Mouse (Mus musculus) embryonic facial prominence, embryonic 11.5 days (tissue): ENCODE measurements around the gene Iqsec2. TPM values are rescaled to one million over a fixed set of nuclear protein-coding genes. Genes with fewer than 3 reads are reported as not detected.

ENCODE experiments used
- ATAC-seq: fragments of 200-750 bp; cut with Nextera tagmentation; replicated peaks from 2 replicates; pipeline ENCODE4 v1.8.0; 2017; ENCODE audit warnings: low read depth; ENCODE audit not compliant: insufficient number of reproducible peaks, low FRiP score, low TSS enrichment
- DNase-seq: peaks from one replicate; pipeline ENCODE4 v3.0.0-alpha.2; 2015; ENCODE audit warnings: low spot score
- H3K27ac ChIP-seq: fragments of 300-500 bp; sonication (generic); replicated peaks from 2 replicates; pipeline ENCODE4 v1.5.1; 2014; ENCODE audit warnings: mild to moderate bottlenecking, low read depth, low read length, control low read depth
- H3K27me3 ChIP-seq: fragments of 300-500 bp; sonication (generic); 2 replicates; pipeline ENCODE4 v1.6.1; 2014; ENCODE audit warnings: mild to moderate bottlenecking, low read length, moderate library complexity, mixed read lengths; ENCODE audit not compliant: control insufficient read depth, insufficient read depth
- H3K36me3 ChIP-seq: fragments of 300-500 bp; sonication (generic); replicated peaks from 2 replicates; pipeline ENCODE4 v1.6.1; 2014; ENCODE audit warnings: low read depth, mild to moderate bottlenecking, low read length, moderate library complexity, mixed read lengths; ENCODE audit not compliant: control insufficient read depth, insufficient read depth
- H3K4me1 ChIP-seq: fragments of 300-500 bp; sonication (generic); 2 replicates; pipeline ENCODE4 v1.6.1; 2014; ENCODE audit warnings: low read length, mixed read lengths; ENCODE audit not compliant: control insufficient read depth, insufficient read depth
- H3K4me2 ChIP-seq: fragments of 300-500 bp; sonication (generic); 2 replicates; pipeline ENCODE4 v1.6.1; 2014; ENCODE audit warnings: low read depth, mild to moderate bottlenecking, control low read depth, low read length, moderate library complexity
- H3K4me3 ChIP-seq: fragments of 300-500 bp; sonication (generic); 2 replicates; pipeline ENCODE4 v1.5.1; 2014; ENCODE audit warnings: low read depth, low read length, control low read depth
- H3K9ac ChIP-seq: fragments of 300-500 bp; sonication (generic); replicated peaks from 2 replicates; pipeline ENCODE4 v1.6.1; 2014; ENCODE audit warnings: mild to moderate bottlenecking, control low read depth, low read length
- H3K9me3 ChIP-seq: fragments of 300-500 bp; sonication (generic); replicated peaks from 2 replicates; pipeline ENCODE4 v1.6.1; 2016; ENCODE audit warnings: mild to moderate bottlenecking, low read length, inconsistent platforms, mixed read lengths; ENCODE audit not compliant: control insufficient read depth
- WGBS: fragments of 180-500 bp; shearing (Covaris S2); extraction: QIAGEN DNeasy Blood & Tissue Kit; methylation state at CpG from one replicate; pipeline ENCODE4 v1.1.7; 2014; 5-methylcytosine and 5-hydroxymethylcytosine counted together
- polyA plus RNA-seq: library from polyadenylated mRNA; unstranded; fragments of >200 nt; fragmentation: Nextera tagmentation; extraction: Ambion mirVana; gene quantifications from 2 replicates; pipeline ENCODE4 v1.2.1, GENCODE M21; 2014

Gene Iqsec2
- 2.0 and 2.7 TPM in 2 replicates for polyA plus RNA-seq

DNA sequence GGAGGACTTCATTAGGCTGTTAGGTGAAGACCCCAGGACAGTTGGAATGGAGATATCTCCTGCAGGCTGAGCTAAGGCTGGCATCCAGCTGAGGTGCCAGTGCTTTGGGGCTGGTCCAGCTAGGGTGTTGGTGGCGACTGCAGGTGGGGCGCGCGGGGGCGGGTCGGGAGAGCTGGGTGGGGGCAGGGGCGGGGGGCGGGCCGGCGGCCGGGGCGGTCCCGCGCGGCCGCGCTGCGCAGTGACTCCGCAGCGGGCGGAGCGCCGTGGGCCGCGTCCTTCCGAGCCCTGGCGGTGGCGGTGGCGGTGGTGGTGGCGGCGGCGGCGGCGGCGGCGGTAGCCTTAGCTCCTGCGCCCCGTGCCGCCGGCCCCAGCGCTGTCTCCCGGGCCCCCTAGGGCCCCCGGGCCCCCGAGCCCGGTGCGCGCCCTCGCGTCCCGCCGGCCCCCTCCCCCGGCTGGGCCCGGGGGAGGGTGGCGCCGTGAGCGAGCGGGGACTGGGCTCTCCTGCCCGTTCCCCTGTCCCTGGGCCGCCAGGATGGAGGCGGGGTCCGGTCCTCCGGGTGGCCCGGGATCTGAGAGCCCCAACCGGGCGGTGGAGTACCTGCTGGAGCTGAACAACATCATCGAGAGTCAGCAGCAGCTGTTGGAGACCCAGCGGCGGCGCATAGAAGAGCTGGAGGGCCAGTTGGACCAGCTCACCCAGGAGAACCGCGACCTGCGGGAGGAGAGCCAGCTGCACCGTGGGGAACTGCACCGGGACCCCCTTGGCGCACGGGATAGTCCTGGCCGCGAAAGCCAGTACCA is at the start of gene Iqsec2:
Gene Iqsec2, plus strand, starts transcription at position 328 of the 801 bp plus-strand sequence.
- 11% methylated on average over 15 of the region's 78 CpGs for whole genome bisulfite sequencing
- Histone ChIP-seq H3K4me2 (peak within 1 kb of the TSS; percentile 84), H3K27me3 (peaks cover 35% of the 10 kb centered on the region), H3K4me1 (no peaks in the 10 kb centered on the region), H3K9me3 (no peaks in the 10 kb centered on the region), H3K27ac (no peak within 1 kb of the TSS), H3K36me3 (no peaks in the 10 kb centered on the region), H3K9ac (peak within 1 kb of the TSS; percentile 65), H3K4me3 (peak within 1 kb of the TSS; percentile 60)
- DNase-seq = peak; percentile 21
- peak; percentile 57; the same call in 1 of the 2 replicates for ATAC-seq

DNA sequence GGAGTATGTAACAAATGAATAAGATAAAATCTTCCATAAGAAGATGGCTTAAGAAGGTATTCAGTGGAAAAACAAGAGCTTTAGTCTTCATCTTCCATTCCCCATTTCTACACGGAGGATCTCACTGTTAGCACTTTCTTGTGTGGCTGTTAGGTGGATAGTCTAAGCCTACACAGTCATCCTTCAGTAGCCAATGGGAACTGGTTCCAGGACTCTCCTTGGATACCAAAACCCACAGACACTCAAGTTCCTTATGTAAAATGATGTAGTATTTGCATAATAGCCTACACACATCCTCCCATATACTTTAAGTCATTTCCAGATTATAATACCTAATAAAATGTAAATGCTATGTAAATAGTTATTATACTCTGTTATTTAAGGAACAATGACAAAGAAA is 46.5 kb upstream of the Iqsec2 start:
- WGBS = 55% methylated on average over 1 of the region's 1 CpGs
- Histone ChIP-seq H3K4me3 (no peak overlapping the region), H3K27me3 (0 out of 2 replicates have a peak, but pooled peaks cover 4% of the 10 kb centered on the region)

DNA sequence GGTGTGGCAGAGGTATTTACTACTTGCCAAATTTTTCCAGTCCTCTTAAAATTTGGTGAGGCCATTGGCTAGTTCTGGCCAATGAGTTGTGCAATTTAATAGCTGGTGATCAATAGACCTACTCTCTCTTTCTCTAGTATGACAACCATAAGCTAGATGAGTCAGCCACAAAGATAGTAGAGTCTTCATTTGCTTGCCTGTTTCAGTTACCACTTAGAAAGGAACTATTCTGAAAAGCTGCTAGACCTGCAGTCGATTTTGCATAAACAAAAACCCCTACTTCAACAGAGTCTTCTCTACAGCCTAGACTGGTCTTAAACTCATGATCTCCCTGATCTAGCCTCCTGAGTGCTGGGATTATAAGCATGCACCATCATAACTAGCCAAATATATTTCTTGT is 22.4 kb upstream of the Iqsec2 start:
- no peak overlapping the region for H3K4me2 ChIP-seq
- no peaks in the 10 kb centered on the region for H3K4me1 ChIP-seq
- H3K4me3 ChIP-seq = no peak overlapping the region
- no peak for ATAC-seq
- H3K9me3 ChIP-seq = no peaks in the 10 kb centered on the region
- DNase-seq = no peak
- no peaks in the 10 kb centered on the region for H3K27me3 ChIP-seq
- WGBS = 94% methylated on average over 1 of the region's 1 CpGs
- H3K36me3 ChIP-seq = no peaks in the 10 kb centered on the region
- no peak overlapping the region for H3K27ac ChIP-seq
- no peak overlapping the region for H3K9ac ChIP-seq

More for the DNA sequence above, 46.5 kb upstream of the Iqsec2 start:
- H3K36me3 ChIP-seq = no peaks in the 10 kb centered on the region
- ATAC-seq (no peak), DNase-seq (no peak)
- no peaks in the 10 kb centered on the region for H3K9me3 ChIP-seq
- H3K9ac ChIP-seq = no peak overlapping the region
- no peak overlapping the region for H3K4me2 ChIP-seq
- no peaks in the 10 kb centered on the region for H3K4me1 ChIP-seq
- H3K27ac ChIP-seq = no peak overlapping the region

DNA sequence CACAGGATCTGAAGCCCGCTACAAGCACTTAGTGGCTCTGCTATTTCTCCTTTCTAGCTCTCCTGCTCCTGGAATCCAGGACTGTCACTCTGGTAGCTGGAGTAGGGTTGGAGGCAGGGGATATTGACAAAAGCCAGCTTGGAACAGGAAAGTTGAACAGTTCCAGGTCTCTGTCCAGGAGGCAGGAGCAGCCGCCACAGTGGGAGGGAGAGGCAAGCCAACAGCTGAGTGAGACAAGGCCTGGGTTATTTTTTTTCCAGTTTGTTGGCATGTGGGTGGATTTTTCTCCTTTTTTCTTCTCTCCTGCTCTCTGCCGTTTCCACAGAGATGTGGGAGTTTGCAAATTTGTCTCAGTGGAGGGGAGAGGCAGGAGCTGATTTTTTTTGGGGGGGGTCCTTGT is 13.3 kb upstream of the Iqsec2 start:
- Histone ChIP-seq H3K36me3 (no peaks in the 10 kb centered on the region), H3K9me3 (no peaks in the 10 kb centered on the region), H3K4me2 (no peak overlapping the region), H3K27me3 (peaks cover 9% of the 10 kb centered on the region), H3K9ac (no peak overlapping the region), H3K27ac (no peak overlapping the region), H3K4me1 (no peaks in the 10 kb centered on the region), H3K4me3 (no peak overlapping the region)
- DNase-seq (no peak), ATAC-seq (no peak)
- WGBS = 56% methylated on average over 3 of the region's 3 CpGs

DNA sequence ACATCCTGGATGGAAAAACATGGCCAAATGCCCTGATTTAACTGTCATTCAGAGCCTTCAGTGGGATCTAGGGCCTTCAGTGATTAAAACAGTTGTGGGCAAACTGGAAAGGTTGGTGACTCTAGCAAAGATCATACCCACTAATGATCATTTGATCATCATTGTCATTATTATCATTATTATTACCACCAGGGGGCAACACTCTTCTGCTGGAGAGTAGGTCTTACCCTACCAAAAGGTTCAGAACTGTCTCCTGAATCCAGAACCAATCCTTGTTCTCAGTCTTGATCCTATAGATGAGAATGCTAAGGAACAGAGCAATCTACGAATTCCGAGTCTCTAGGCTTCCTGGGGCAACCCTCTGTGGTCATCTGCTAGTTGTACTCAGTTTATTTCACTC is 12.0 kb upstream of the Iqsec2 start:
- ATAC-seq (no peak), DNase-seq (no peak)
- 83% methylated on average over 2 of the region's 2 CpGs for WGBS
- Histone ChIP-seq H3K9ac (no peak overlapping the region), H3K27ac (no peak overlapping the region), H3K4me1 (no peaks in the 10 kb centered on the region), H3K9me3 (no peaks in the 10 kb centered on the region), H3K4me2 (no peak overlapping the region), H3K4me3 (no peak overlapping the region), H3K27me3 (peaks cover 10% of the 10 kb centered on the region), H3K36me3 (no peaks in the 10 kb centered on the region)

DNA sequence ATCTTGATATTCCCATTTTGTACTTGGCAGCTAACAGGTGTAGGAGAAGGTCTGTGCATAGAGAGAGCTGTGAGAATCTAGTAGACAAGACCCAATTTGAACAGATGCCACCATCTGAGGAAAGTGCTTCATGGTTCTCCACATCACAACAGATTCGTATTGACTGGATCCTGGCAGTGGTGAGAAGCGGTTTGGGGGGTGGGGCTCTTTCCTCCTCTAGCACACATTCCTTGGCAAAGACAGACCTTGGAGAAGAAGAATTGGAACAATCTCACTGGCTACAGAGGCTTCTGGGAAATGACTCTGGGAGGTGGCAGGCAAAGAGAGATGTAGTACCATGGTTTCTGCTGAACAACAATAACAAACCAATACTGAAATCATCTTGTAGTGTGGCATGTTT is 8.9 kb upstream of the Iqsec2 start:
- DNase-seq = no peak
- no peak overlapping the region for H3K4me3 ChIP-seq
- H3K36me3 ChIP-seq = no peaks in the 10 kb centered on the region
- H3K9ac ChIP-seq = no peak overlapping the region
- no peaks in the 10 kb centered on the region for H3K4me1 ChIP-seq
- WGBS = 66% methylated on average over 2 of the region's 2 CpGs
- H3K27me3 ChIP-seq = peaks cover 10% of the 10 kb centered on the region
- no peaks in the 10 kb centered on the region for H3K9me3 ChIP-seq
- no peak overlapping the region for H3K4me2 ChIP-seq
- no peak for ATAC-seq
- no peak overlapping the region for H3K27ac ChIP-seq

DNA sequence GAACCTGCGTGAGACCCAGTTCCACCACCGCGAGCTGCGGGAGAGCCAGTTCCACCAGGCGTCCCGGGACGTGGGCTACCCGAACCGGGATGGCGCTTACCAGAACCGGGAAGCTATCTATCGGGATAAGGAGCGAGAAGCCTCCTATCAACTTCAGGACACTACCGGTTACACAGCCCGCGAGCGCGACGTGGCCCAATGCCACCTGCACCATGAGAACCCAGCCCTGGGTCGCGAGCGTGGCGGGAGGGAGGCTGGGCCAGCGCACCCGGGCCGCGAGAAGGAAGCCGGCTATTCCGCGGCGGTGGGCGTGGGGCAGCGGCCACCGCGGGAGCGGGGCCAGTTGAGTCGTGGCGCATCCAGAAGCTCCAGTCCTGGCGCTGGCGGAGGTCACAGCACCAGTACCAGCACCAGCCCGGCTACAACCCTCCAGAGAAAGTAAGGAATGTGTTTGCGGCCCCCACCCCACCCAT is 710 bp downstream of the Iqsec2 start:
- H3K27ac ChIP-seq = no peak overlapping the region
- 14% methylated on average over 40 of the region's 42 CpGs for WGBS

DNA sequence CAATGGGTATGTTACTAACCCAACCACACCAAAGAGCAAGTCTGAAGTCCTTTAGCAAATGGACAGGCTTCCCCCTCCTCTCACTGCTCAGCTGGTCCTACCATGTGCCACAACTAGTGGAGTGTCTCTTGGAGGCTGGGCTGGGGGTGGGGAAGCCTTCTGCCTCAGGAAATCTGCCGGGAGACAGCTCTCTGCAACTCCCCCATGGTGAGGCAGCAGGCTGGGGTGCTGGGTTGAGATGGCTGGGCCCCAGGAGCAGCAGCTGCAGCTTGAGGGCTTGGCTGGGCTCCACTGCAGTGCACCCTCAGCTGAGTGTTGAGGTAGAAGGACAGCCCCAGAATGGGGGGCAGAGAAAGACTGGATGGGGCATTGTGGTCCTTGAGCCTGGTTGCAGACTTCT is 2.1 kb downstream of the Iqsec2 start:
- no peak overlapping the region for H3K27ac ChIP-seq
- no peak overlapping the region for H3K4me2 ChIP-seq
- H3K36me3 ChIP-seq = no peaks in the 10 kb centered on the region
- ATAC-seq (no peak), DNase-seq (no peak)
- no peaks in the 10 kb centered on the region for H3K9me3 ChIP-seq
- H3K4me3 ChIP-seq = no peak overlapping the region
- H3K9ac ChIP-seq = no peak overlapping the region
- 37% methylated on average over 1 of the region's 1 CpGs for WGBS
- peaks cover 37% of the 10 kb centered on the region for H3K27me3 ChIP-seq
- no peaks in the 10 kb centered on the region for H3K4me1 ChIP-seq

More for the DNA sequence above, 710 bp downstream of the Iqsec2 start:
- Histone ChIP-seq H3K27me3 (peaks cover 37% of the 10 kb centered on the region), H3K4me1 (no peaks in the 10 kb centered on the region), H3K4me2 (peak overlapping the region; percentile 84), H3K9ac (peak overlapping the region; percentile 65), H3K36me3 (no peaks in the 10 kb centered on the region), H3K4me3 (peak overlapping the region; percentile 60), H3K9me3 (no peaks in the 10 kb centered on the region)
- ATAC-seq = peak; percentile 30
- DNase-seq = peak; percentile 6
